Mouse (Mus musculus) liver, postnatal 0 days (tissue): Measurements from ENCODE around the gene Ufm1. TPM values are rescaled to one million over a fixed set of nuclear protein-coding genes. Genes with fewer than 3 reads are reported as not detected.

Experiments used
- ATAC-seq: fragments of 200-750 bp; cut with Nextera tagmentation; 2 replicates; pipeline ENCODE4 v1.8.0; 2017; ENCODE audit warnings: mild to moderate bottlenecking, moderate library complexity
- DNase-seq: peaks from one replicate; pipeline ENCODE4 v3.0.0-alpha.2; 2016
- H3K27ac ChIP-seq: fragments of 300-500 bp; sonication (generic); 2 replicates; pipeline ENCODE4 v1.5.1; 2014; ENCODE audit warnings: antibody characterized with exemption, moderate library complexity, mild to moderate bottlenecking, low read depth
- H3K27me3 ChIP-seq: fragments of 300-500 bp; sonication (generic); 2 replicates; pipeline ENCODE4 v1.6.1; 2014; ENCODE audit warnings: low read length, control low read depth, mixed read lengths; ENCODE audit not compliant: insufficient read depth
- H3K36me3 ChIP-seq: fragments of 300-500 bp; sonication (generic); replicated peaks from 2 replicates; pipeline ENCODE4 v1.6.1; 2014; ENCODE audit warnings: mild to moderate bottlenecking, control low read depth, low read length, moderate library complexity, mixed read lengths; ENCODE audit not compliant: insufficient read depth
- H3K4me1 ChIP-seq: fragments of 300-500 bp; sonication (generic); 2 replicates; pipeline ENCODE4 v1.6.1; 2014; ENCODE audit warnings: antibody characterized with exemption, mild to moderate bottlenecking, control low read depth; ENCODE audit not compliant: insufficient read depth
- H3K4me2 ChIP-seq: fragments of 300-500 bp; sonication (generic); 2 replicates; pipeline ENCODE4 v1.6.1; 2014; ENCODE audit warnings: low read depth, mild to moderate bottlenecking, low read length, moderate library complexity, mixed read lengths
- H3K4me3 ChIP-seq: fragments of 300-500 bp; sonication (generic); 2 replicates; pipeline ENCODE4 v1.5.1; 2014; ENCODE audit warnings: low read depth, low read length
- H3K9ac ChIP-seq: fragments of 300-500 bp; sonication (generic); replicated peaks from 2 replicates; pipeline ENCODE4 v1.6.1; 2014; ENCODE audit warnings: mild to moderate bottlenecking, moderate library complexity
- H3K9me3 ChIP-seq: fragments of 300-500 bp; sonication (generic); 2 replicates; pipeline ENCODE4 v1.6.1; 2016; ENCODE audit warnings: mild to moderate bottlenecking, control low read depth, low read length, mixed read lengths
- CTCF ChIP-seq: sonication (generic); IDR thresholded peaks from 2 replicates; pipeline ENCODE4 v1.5.1; 2016; ENCODE audit warnings: antibody characterized with exemption, low read depth
- EP300 ChIP-seq: IDR thresholded peaks from 2 replicates; pipeline ENCODE4 v1.6.1; 2016; ENCODE audit warnings: antibody characterized with exemption, low read depth, mild to moderate bottlenecking
- WGBS: fragments of 180-500 bp; shearing (Covaris S2); extraction: QIAGEN DNeasy Blood & Tissue Kit; methylation state at CpG from one replicate; pipeline ENCODE4 v1.1.7; 2014; ENCODE audit not compliant: insufficient replicate concordance; 5-methylcytosine and 5-hydroxymethylcytosine counted together
- polyA plus RNA-seq: library from polyadenylated mRNA; unstranded; fragments of >200 nt; fragmentation: Nextera tagmentation; extraction: Ambion mirVana; gene quantifications from 2 replicates; pipeline ENCODE4 v1.2.1, GENCODE M21; 2015

The Ufm1 gene
- 57.0 and 59.6 TPM in 2 replicates for polyA plus RNA-seq

DNA sequence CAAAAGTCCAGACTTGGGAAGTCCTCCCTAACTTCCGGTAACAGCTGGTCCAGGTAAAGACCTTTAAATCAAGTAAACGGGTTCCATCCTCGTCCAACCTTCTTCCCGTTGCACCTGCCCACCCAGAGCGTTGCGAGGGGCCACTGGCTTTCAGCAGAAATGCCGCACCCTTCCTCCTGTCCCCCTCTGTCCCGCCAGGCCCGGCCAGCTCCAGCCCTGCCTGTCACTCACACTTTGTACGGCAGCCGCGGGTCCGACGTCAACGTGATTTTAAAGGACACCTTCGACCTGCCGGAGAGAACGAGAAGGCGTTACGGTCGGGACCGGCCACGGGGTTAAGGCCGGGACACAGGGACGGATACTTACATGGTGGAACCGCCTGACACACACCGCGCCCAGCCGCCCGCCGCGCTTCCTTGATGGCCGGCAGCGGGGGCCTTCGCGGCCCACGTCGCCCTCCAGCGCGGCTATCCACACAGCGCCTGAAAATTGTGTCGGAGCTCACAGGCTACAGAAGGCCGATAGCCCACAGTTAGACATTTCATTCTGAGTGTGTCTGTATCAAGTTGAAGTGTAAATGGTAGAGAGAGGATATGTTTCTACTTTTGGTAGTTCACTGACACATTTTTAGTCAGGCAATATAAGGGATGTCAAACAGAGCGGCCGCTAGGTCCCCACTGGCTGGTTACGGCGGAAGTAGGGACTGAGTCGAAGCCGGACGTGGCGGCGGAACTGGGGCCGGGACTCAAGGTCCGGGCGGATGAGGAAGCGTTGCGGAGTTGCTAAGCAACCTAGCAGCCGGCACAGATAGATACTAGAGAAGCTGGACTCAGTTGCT lies at the start of gene Ufm1:
Gene Ufm1 (minus strand): TSS at position 448 of the 838 bp plus-strand sequence.
- peaks cover 12% of the 10 kb centered on the region; the same call in 1 of the 2 replicates for H3K4me1 ChIP-seq
- H3K4me3 ChIP-seq: peak within 1 kb of the TSS; percentile 72
- peak within 1 kb of the TSS; percentile 74 for H3K9ac ChIP-seq
- H3K27ac ChIP-seq: peak within 1 kb of the TSS; percentile 31; the same call in 1 of the 2 replicates
- WGBS: under 1% methylated on average over 58 of the region's 58 CpGs
- no peaks in the 10 kb centered on the region for H3K27me3 ChIP-seq
- ATAC-seq (peak; percentile 99), DNase-seq (peak; percentile 92)
- no peaks in the 10 kb centered on the region for H3K9me3 ChIP-seq
- peaks cover 29% of the 10 kb centered on the region for H3K36me3 ChIP-seq
- peak within 1 kb of the TSS; percentile 80 for H3K4me2 ChIP-seq
- TF ChIP-seq EP300 (peak; percentile 85), CTCF (no peak)

DNA sequence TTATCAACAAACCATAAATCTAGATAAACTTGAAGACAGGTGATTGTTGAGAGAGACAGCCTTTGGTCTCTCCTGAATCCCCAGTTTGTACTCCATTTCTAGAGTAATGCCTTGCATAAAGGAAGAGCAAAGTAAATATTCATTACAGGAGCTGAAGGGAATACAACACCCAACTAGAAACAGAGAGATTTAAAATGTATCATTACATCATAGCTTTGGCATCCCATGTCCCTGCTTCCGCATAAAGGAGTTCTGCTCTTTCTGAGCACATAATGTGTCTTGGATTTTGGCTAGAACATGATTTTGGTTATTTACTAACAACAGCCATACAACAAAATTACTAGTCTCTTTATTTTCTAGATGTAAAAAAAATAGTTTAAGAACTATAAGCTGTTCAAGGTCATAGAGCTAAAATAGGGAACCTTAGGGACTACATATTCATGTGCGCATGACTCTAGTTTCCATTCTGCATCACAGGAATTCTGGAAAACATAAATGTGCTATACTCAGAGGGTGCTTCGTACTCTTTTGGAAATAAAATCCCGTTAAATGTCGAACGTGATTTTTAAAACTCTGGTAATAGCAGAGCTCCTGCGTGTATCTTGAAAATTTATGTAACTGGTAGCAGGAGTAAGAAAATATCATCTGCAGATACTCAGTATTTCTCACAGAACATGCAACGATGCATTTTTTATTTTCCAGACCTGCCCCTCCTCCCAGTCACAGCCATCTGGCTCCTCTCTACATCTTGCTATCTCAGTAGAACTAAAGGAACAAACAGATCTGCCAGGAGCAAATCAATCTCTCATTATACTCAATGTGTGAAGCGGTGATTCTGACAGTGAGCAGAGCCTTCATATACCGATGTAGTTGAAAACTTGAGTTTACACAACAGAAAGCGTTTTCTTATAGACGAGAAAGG lies 27.2 kb upstream of the Ufm1 start:
- ATAC-seq: no peak
- Histone ChIP-seq H3K4me3 (no peak overlapping the region), H3K27me3 (no peaks in the 10 kb centered on the region), H3K36me3 (no peaks in the 10 kb centered on the region), H3K4me1 (no peaks in the 10 kb centered on the region), H3K27ac (no peak overlapping the region), H3K9me3 (no peaks in the 10 kb centered on the region), H3K4me2 (no peak overlapping the region), H3K9ac (no peak overlapping the region)
- 81% methylated on average over 12 of the region's 12 CpGs for WGBS
- no peak for DNase-seq
- TF ChIP-seq EP300 (no peak), CTCF (no peak)

DNA sequence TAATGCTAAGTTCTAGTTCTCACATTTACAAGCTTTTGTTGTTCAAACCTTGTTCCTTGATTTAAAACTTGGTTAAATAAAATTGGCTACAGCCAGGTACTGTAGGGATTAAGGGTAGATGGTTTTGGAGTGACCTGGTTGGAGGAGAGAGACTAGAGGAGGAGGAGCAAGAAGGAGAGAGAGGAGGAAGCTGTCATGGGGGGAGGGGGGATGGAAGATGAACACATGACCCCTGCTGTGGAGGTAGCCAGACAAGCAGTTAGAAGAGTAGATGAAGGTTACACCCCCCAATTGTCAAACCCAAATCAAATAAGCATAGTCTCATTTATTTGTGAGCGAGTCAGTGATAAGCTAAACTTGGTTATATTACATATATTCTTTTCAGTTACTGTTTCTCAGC lies 8.0 kb upstream of the Ufm1 start:
- no peak for DNase-seq
- TF ChIP-seq CTCF (no peak), EP300 (no peak)
- no peaks in the 10 kb centered on the region for H3K27me3 ChIP-seq
- H3K4me2 ChIP-seq: no peak overlapping the region
- H3K4me1 ChIP-seq: no peaks in the 10 kb centered on the region
- no peak overlapping the region for H3K9ac ChIP-seq
- H3K9me3 ChIP-seq: no peaks in the 10 kb centered on the region
- no peak overlapping the region for H3K27ac ChIP-seq
- H3K4me3 ChIP-seq: no peak overlapping the region
- 87% methylated on average over 1 of the region's 1 CpGs for WGBS
- ATAC-seq: no peak
- H3K36me3 ChIP-seq: no peaks in the 10 kb centered on the region

DNA sequence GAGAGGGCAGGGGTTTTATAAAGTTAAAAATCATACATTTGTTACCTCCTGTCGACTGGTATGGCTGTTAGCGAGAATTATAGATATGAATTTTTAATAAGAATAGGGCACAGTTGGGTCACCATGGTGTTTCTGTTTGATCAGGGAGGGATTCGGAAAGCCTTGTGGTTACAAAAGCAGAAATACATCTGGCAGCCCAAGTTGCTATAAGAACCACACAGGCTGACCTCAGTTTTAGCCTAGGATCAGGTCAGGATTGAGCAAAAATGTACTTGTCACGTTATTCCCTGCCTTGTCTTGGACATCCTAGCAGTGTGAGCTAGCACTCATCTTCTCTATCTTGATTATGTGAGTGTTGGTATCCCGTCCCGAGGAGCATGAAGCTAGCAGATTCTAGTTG lies 6.9 kb upstream of the Ufm1 start:
- no peak overlapping the region for H3K27ac ChIP-seq
- WGBS: 64% methylated on average over 6 of the region's 6 CpGs
- TF ChIP-seq EP300 (no peak), CTCF (no peak)
- no peaks in the 10 kb centered on the region for H3K9me3 ChIP-seq
- H3K9ac ChIP-seq: no peak overlapping the region
- H3K36me3 ChIP-seq: no peaks in the 10 kb centered on the region
- H3K4me2 ChIP-seq: no peak overlapping the region
- no peaks in the 10 kb centered on the region for H3K4me1 ChIP-seq
- H3K27me3 ChIP-seq: no peaks in the 10 kb centered on the region
- H3K4me3 ChIP-seq: no peak overlapping the region
- ATAC-seq (no peak), DNase-seq (no peak)

DNA sequence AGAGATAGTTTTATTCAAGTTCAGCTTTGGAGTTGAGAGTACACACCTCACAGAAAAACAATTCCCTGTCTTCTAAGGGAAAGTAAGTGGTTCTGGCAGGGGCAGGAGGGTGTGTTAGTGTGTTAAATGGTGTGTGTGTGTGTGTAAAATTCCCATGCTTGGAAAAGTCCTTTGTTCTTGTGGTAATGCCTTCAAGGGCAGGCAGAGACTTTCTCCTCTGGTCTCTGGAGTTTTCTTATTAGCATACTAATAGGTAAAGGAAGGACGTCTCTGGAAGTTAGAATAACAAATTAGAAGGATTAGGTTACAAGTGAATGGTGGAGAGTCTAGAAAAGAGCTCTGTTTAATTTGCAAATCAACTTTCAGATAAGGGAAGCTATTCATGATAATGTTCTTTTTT lies 5.6 kb upstream of the Ufm1 start:
- DNase-seq (no peak), ATAC-seq (no peak)
- no peak overlapping the region for H3K9ac ChIP-seq
- H3K4me1 ChIP-seq: 0 out of 2 replicates have a peak, but pooled peaks cover 2% of the 10 kb centered on the region
- TF ChIP-seq EP300 (no peak), CTCF (no peak)
- no peaks in the 10 kb centered on the region for H3K27me3 ChIP-seq
- no peak overlapping the region for H3K4me3 ChIP-seq
- H3K9me3 ChIP-seq: no peaks in the 10 kb centered on the region
- H3K27ac ChIP-seq: no peak overlapping the region
- WGBS: 31% methylated on average over 1 of the region's 1 CpGs
- no peak overlapping the region for H3K4me2 ChIP-seq
- H3K36me3 ChIP-seq: no peaks in the 10 kb centered on the region

DNA sequence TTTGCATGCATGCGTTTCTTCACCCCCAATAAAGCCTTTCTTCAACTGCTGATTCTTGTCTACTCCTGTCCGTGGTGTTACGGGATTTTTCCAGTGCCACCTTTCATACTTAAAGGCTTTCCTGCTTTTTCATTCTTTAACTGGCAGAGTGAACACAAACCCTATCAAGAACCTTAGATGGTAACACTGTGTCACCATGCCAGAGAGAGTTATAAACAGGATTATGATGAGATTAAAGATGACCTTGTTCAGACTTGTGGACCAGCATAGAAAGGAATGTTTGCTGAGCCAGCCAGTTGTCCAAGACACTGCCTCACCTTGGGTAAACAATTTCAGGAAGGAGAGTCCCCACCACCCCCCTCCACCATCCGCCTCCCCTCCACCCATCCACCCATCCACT lies 4.6 kb upstream of the Ufm1 start:
- Histone ChIP-seq H3K27ac (no peak overlapping the region), H3K36me3 (no peaks in the 10 kb centered on the region), H3K4me1 (0 out of 2 replicates have a peak, but pooled peaks cover 2% of the 10 kb centered on the region), H3K27me3 (no peaks in the 10 kb centered on the region), H3K4me3 (no peak overlapping the region), H3K9me3 (no peaks in the 10 kb centered on the region), H3K9ac (no peak overlapping the region), H3K4me2 (no peak overlapping the region)
- no peak for TF ChIP-seq CTCF
- no peak for TF ChIP-seq EP300
- WGBS: 74% methylated on average over 4 of the region's 4 CpGs
- DNase-seq: no peak
- ATAC-seq: no peak
